Mouse (Mus musculus) monocyte, adult 2 months (primary cell): ENCODE data around the gene Btbd35f30.
"Not testable (repeated sequence)": the region's sequence is repeated elsewhere in the genome, so short reads cannot be mapped to it uniquely, and the experiment has no call there.

ENCODE experiments used
- DNase-seq, 2 experiments: peaks; one replicate each; pipeline ENCODE4 v3.0.0; 2022; ENCODE audit warnings: low spot score in 2 of 2, low read depth in 1 of 2

The Btbd35f30 gene

DNA sequence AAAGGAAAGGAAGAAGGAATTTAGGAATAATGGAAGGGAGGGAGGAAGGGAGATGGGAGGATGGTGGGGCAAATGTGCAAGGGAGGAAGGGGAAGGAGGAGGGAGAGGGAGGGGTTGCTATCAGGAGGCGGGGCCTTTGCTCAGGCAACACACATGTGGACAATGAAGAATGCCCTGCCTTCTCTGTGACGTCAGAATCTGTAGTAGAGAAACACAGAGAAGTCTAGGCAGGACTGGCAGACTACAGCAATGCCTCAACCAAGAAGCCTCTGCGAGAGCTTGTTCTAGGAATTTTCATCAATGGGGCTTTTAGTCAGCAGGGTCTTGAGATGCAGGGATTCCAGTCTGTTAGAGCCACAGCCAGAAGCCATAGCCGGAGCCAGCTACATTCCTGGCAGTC is at the start of gene Btbd35f30:
TSS of gene Btbd35f30 (plus strand) at position 301 of the 400 bp plus-strand sequence.
- DNase-seq: not testable (repeated sequence)

DNA sequence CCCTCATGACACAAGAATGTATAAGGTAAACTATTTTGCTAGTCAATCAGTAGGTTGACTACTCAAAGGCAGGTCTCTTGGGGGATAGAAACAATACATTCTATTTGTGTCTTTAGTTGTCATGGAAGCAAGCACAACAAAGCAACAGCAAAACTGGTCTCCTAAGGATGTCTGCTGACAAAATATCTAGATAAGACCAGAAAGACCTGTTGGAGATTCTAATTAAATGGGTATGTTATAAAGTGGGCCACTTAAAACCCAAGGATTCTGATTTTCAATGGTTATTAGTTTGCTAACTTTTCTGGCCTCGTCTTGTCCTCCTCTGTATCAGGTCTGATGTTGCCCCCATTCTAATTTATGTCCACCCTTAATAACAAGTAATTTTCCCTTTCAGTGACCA is 47.0 kb downstream of the Btbd35f30 start, which contains the start of gene Gm21789:
TSS of gene Gm21789 (plus strand) at position 301 of the 400 bp plus-strand sequence.
- not testable (repeated sequence) for DNase-seq
